Mouse (Mus musculus) gastrocnemius, postnatal 36 days (tissue): ENCODE measurements at regions not wholly inside any gene's neighbourhood (a gene's known extent, or its start where the extent isn't known, plus 50 kb on each side); places are given as distances from the start of the nearest gene placed in this dataset.

Experiments used
- DNase-seq, 2 experiments: peaks; one replicate each; pipeline ENCODE4 v3.0.0; 2022
- intact Hi-C: fragments of 180-260 bp; cut with DNase I; formaldehyde crosslinking; loops from one replicate; pipeline ENCODE4 v1.15.1; 2025

DNA sequence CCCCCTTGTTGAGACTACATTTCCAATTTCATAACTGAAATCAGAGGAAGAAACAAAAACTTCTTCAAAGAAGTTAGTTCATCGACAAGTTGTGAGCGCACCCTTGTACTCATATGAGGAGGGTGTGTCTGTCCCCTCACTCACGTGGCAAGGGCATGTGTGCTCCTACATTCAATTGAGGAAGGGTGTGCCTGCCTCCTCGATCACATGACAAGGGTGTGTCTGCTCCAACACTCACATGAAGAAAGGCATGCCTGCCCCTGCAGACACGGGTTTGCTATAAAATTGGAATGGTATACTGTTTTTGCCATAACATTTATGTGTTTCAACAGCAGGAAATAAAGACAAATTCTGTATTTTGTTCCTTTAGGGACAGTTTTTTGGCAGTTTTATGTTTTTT is 290.6 kb upstream of the Spred2 start:
- intact Hi-C loops = no loop called here

DNA sequence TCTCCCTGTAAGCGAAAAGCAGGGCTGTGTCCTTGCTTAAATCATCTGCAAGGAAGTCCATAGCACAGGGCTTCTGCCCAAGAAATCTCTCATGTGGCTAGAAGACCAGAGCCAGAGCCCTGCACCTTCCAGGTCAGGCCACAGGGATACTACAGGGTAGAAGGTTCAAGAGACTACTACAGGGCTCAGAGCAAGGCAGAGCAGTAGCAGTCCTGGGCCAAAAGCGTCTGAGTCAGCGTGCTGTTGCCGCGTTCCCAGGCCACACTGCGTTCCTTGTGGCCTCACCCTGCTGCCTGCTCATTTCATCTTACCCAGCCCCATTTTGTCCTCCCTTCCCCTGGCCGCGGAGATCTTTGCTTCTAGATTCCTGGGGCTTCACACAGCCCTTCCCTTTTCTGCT is 283.0 kb upstream of the Spred2 start:
- peak; percentile 22 to 33 for DNase-seq
- intact Hi-C loops = loop anchor here (10.0 kb wide), 1 partner anchor 106 kb away; no protein-coding TSS in a partner anchor

More for the DNA sequence above, 290.6 kb upstream of the Spred2 start:
- DNase-seq = no peak

DNA sequence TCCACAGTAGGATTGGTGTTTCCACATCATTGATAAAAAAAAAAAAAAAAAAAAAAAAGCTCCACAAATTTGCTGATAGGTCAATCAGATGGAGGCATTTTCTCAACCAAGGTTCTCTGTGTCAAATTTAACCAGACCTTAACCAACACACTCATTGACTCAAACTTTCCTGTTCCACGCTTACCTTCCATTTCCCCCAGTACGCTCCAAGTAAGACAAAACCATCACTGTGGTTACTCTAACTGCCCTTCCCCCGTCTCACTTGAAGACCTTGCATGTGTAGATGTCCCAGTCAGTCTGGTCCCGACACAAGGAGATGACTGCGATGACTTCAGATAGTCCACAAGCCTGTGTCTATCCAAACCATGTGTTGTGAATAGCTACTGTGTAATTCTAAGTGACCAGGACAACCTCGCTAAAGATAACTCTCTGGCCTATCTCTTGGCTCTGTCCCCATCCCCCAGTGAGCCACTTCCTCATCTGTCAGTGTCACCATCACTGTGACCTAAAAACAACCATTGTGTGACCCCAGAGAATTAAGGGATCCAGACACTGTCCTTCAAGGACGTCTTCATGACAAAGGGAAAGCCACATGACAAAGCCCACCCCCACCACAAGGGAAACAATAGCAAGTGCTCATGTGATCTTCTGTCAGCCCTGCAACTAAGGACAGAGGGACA is 279.9 kb upstream of the Spred2 start:
- intact Hi-C loops = loop anchor here (10.0 kb wide), 1 partner anchor 109 kb away; no protein-coding TSS in a partner anchor
- no peak for DNase-seq

DNA sequence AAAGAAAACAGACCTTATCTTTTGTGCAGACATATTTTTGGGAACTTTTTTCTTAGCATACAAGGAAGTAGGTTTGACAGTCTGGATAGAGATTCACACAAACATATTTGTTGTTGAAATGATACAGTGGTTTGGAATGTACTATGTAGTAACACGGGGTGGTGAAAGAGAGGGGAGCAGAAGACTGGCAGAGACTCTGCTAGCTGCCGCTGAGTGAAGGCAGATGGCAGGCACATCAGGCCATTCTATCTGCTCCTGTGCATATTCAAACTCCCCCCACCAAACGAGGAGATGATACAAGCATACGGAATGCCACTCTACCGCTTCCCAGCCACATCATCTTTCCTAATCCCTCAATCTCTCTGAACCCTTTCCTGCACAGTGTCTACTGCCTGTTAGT is 279.1 kb upstream of the Spred2 start:
- intact Hi-C loops = loop anchor here (10.0 kb wide), 1 partner anchor 110 kb away; no protein-coding TSS in a partner anchor
- DNase-seq = no peak

DNA sequence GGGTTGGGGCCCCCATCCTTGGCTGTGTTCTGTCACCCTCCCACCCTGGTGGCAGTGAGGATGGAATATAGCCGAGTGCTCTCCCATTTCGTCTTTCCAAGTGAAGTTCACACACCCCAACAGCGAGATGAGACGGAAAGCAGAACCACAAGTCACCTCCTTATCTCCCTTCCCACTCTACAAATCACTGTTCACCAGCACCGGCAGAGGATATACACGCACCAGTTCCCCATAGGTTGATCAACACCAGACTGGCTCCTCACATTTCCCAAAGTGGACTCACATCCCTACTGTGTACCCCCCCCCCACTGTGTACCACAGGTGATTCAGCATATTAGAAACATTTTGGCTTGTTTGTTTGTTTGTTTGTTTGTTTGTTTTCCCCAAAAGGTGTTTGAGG is 272.7 kb upstream of the Spred2 start:
- no peak for DNase-seq
- intact Hi-C loops = no loop called here

DNA sequence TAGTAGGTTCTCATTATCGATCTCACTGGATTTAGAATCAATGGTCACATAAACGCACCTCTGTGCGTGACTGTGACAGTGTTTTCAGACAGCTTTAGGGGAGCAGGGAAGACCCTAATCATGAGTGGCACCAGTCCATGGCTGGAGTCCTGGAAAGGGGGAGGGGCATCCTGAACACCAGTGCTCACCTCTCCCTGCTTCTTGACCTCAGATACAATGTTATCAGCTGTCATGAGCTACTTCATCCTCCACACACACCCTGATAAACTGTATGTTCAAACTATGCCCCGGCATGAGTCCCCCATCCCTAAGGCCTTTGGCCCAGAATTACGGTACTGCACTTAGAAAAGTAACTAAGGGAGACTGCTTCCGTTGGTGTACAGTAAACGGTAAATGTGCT is 272.2 kb upstream of the Spred2 start:
- intact Hi-C loops = no loop called here
- no peak for DNase-seq

DNA sequence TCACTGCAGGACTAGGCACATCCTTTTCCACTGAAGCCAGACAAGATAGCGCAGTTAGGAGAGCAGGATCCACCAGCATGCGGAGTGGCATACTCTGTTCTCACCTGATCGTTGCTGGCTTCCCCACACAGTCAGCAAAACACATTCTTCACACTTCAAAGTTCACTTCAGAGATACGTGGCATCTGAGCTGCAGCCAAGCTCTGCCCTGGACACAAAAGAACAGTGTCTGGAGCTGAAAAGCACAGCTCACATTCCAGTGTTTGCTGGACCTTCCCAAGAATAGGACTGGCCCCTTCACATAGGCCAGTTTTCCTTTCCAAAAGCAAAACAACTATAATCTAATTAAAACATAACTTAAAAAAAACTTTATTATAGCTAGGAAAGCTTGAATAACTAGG is 264.7 kb upstream of the Spred2 start:
- intact Hi-C loops = no loop called here
- DNase-seq = no peak

DNA sequence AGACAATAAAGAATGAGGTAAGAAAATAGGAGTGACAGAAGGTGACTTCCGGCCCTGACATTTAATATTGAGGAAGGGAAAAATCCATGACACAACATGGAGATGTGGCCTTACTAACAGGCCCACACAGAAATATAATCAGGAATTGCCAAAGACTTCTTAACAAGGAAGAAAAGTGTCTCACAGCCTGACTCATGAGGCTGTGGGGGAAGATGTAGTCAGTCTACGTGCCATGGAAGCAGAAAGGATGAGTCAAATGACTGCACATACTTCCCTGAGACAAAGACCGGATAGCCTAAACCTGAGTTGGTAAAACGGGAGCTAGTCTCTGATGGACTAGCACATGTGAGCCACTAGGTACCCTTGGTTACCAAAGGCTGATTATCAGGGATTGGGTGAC is 257.4 kb upstream of the Spred2 start:
- intact Hi-C loops = no loop called here
- DNase-seq = no peak

DNA sequence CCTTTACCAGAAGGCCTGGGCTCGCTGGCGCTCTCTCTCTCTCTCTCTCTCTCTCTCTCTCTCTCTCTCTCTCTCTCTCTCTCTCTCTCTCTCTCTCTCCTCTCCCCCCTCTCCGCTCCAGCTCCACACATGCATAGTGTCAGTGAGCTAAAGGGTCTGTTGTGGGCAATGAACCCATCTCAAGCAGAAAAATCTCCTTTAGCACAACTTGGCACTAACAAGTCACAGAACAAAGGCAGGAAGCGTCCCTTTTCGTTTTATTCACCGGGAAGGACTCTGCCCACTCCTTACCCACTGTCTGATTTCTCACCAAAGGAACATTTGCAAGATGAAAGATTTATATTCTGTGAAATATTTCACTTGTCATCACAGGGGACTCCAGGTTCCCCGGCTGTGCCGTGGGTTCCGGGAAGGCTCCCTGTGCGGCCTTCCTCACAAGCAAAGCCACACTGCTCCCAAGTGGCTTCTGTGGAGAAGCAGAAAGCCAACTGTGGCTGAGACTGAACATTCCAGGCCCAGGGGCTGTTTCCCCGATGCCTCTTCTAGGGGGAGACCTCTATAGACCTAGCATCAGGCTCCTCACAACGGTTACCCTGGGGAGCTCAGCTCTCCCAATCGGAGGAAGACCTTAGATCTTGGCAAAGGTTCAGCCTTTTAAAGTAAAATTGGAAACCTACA is 253.2 kb upstream of the Spred2 start:
- DNase-seq = no peak
- intact Hi-C loops = loop anchor here (5.0 to 10.0 kb wide), 4 partner anchors 91 to 796 kb away; no protein-coding TSS in a partner anchor

DNA sequence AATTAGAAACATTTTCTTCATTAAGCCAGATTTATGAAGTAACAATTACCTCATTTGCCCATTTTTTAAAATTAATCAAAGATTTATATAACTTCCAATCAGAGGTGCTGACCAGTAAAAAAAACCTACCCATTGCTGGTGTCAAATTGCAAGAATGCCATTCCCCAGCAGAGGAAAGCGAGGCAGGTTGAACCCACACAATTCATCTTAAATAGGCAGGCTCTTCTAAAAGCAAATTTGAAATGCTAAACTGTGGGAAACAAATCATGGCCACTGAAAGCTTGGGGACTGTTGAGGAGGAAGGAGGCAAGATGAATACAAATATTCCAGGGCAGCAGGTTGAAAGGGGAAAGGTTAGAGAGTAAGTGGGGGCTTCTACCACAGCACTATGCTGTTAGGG is 251.2 kb upstream of the Spred2 start:
- no peak for DNase-seq
- intact Hi-C loops = loop anchor here (5.0 to 10.0 kb wide), 4 partner anchors 89 to 798 kb away; no protein-coding TSS in a partner anchor

DNA sequence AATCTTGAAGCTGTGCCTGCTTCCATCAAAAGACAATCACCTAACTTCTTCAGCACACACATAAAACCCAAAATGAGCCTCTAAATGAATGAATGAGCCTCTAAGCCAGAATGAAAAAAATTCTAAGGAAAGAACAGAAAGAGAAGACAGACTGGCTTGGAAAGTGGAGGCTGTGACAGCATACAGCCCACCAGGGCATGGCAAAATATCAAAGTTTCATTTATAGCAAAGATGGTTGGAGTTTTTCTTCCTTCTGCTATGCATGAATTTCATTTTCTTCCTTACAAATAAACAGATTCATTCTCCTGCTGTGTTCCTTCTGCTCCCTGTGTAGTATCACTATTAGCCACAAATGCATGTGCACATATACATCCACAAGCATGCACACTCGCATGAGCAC is 247.7 kb upstream of the Spred2 start:
- intact Hi-C loops = loop anchor here (10.0 kb wide), 3 partner anchors 142 to 802 kb away; no protein-coding TSS in a partner anchor

DNA sequence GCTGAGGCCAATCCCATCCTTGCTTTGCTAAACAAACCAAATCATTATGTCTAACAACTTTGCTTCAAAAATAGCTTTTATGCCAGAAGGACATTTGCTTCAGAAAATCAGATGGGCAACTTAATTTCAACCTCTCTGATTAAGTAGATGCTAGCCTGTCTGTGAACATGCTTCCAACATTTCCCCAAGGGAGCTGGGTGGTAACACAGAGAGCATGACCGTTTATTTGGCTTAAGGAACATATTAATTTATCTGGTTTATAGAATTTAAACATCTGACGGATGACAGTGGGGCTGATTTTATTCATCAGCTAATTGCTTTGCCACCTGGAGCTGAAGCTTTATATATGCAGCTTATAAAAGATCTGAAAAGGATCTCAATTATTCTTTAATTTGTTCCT is 245.1 kb upstream of the Spred2 start:
- no peak for DNase-seq
- intact Hi-C loops = loop anchor here (10.0 kb wide), 3 partner anchors 144 to 804 kb away; no protein-coding TSS in a partner anchor

More for the DNA sequence above, 247.7 kb upstream of the Spred2 start:
- no peak for DNase-seq

DNA sequence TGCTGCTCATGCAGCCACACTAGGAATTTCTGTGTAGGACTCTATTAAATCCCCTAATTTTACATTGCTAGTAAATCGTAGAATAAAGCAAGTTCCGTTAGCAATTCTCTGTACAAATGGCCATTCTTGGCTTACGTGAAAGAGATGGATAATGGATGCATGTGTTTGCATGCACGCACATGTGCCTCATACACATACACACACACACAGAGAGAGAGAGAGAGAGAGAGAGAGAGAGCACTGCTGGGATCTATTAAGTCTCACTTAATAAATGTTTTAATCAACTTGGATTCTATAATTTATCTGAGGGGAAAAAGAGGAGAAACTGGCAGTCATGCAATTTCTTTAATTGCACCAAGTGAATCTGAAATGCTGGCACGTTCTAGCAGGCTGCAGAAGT is 244.5 kb upstream of the Spred2 start:
- intact Hi-C loops = loop anchor here (10.0 kb wide), 3 partner anchors 145 to 805 kb away; no protein-coding TSS in a partner anchor
- DNase-seq = no peak

DNA sequence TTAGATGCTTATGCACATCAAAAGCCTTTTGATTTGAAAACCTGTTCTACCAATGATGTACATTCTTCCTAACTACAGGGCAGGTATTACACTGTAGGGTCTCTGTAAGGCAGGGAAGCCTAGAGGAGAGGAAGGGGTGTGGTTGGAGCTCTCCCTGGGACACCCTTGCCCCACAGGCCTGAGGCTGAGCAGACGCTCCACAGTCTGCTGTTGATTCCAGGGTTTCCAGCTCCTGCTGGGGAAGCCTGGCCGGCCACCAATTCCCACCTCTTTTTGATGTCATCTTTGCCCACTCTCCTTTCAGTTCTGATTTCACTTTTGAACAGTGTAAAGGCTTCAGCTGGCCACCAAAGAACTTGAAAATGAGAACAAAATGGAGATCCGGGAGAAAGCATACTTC is 223.0 kb upstream of the Spred2 start:
- intact Hi-C loops = no loop called here
- no peak for DNase-seq

DNA sequence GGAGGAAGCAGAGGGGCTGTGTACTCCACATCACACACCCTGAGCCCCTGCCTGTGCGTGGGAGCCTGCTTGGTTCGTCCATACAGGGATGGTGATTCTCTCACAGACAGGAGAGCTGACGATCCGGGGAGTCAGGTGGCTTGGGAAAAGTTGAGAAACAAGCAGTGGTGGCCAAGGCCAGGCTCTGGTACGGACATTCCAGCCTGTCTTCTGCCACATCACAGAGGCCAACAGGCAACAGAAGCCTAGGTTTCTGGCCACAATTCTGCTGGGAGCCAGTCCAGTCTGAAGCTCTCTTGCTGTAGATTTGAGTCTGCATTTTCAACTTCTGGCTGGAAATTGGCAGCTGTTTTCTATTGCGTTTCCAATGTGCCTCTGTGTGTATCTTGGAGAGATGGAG is 215.4 kb upstream of the Spred2 start:
- DNase-seq = peak in 1 of 2 experiments; percentile 10
- intact Hi-C loops = no loop called here

DNA sequence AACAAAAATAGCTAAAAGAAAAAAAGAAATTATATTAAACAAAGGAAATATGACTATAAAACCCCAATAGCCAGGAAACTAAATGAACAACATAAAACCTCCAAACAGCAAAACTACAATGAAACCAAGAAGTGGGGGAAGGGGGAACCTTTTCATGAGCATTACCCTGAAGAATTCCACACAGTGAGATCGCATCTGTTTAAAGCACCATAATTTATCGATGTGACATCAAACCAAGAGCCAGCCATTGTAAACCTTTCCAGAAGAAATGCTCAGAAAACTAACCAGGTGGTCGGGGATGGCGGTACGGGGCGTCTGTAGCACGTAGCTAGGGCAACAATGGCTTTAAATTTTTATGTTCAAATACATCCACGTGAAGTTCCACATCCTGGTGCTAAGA is 214.8 kb upstream of the Spred2 start:
- intact Hi-C loops = no loop called here
- no peak for DNase-seq

DNA sequence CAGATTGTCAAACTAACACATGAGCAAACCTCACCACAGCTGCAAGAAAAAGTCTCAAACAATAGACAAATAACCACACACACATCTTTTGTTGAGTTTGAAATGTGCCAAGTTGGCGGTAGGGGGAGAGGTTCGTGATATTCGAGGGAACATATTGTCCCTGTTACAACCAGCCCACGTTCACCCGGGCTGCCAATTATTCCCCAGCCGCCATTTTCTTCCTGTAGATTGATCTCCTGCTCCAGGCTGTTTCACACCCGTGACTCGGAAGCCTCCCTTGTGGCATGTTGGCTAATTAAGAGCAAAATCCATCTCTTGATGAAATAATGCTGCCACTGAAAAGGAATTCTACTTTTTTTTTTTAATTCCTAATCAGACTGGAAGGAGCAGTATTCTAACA is 211.1 kb upstream of the Spred2 start:
- DNase-seq = no peak
- intact Hi-C loops = no loop called here

DNA sequence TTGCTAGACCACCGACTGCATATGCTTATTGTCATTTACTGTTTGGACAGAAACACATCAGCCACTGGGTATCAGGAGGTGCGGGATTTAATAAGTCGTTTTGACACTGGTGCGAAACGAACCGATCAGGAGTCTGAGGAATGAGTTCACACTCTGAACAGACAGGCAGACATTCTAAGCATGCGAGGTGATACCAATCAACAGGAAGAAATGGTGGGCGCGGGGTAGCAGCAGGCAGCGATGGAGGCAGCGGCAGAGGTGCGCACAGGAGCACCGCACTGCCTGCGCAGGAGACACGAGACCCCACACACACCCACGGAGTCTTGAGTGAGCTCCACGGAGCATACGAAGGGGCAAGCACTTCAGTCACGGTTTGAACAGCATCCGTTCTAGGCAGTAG is 210.6 kb upstream of the Spred2 start:
- no peak for DNase-seq
- intact Hi-C loops = no loop called here

DNA sequence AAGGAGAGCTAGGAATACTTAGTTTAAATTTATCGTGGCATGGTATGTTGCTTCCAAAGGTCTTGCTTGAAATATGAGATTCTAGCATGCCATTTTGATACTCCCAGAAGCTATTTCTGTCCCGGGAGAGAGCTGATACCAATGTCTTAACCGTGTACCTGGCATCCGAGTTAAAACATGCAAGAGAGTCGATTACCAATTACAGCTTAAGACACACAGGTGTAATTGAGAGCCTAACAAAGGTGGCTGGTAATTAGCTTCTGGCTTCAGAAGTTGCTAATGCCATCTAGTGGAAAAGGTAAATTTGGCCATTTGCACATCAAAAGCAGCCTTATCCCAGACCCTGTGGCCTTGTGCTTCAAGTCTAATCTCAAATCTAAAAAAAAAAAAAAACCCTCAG is 210.0 kb upstream of the Spred2 start:
- DNase-seq = no peak
- intact Hi-C loops = no loop called here

DNA sequence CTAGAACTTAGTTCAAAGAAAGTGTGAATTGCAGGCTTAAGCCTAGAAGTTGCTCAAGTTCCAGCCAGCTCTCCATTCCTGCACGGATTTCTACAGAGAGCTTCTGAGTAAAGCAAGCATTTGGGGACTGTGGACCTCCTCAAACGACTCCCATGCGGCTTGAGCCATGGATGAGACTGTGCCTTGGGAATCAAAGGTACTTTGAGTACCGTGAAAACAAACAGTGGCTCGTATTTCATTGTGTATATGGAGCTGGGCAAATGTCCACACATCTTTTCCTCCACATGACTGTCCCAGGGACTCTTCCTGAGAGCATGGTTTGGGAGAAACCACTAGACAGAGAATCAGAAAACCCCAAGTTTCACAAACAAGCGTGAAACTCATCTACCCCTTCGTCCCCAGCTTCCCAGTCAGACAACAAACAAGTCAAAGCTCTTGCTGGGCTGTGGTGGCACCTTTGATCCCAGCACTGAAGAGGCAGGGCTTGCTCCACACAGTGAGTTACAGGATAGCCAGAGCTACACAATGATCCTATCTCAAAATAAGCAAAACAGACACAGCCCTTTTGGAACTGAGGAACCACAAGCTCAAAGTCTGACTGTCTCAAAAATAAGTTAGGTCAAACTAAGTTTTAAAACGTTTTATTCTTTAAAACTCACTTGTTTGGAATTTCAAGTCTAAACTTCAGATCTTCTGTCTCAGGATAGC is 209.1 kb upstream of the Spred2 start:
- DNase-seq = no peak
- intact Hi-C loops = no loop called here

DNA sequence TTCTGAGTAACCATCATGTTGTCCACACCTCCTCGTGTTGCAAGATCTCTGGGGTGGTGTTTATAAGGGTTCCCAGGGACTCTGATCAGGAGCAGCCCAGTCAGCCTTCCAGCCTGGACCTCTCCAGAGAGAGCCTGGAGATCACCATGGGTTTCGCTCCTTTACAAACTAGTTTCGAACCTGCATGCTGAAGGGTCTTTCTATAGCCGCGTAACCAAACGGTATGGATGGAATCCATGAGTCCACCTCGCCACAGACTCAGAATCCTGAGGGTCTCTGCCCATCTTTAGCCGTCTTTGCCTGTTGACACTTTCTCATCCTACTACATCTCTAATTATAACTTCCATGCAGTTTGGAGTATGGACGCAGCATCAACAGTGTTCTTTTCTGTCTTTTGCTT is 206.0 kb upstream of the Spred2 start:
- intact Hi-C loops = no loop called here
- DNase-seq = no peak
